Mouse (Mus musculus) layer of hippocampus, adult 8-10 months (tissue): ENCODE measurements around the gene Paxbp1. TPM values are rescaled to one million over a fixed set of nuclear protein-coding genes. Genes with fewer than 3 reads are reported as not detected.

ENCODE experiments used
- DNase-seq, 2 experiments: peaks; one replicate each; pipeline ENCODE4 v3.0.0; 2022; ENCODE audit warnings: low spot score in 2 of 2
- total RNA-seq, 4 experiments: library from RNA; stranded (reverse); gene quantifications; 2 replicates each; pipeline ENCODE4 v1.2.4; 2022

The Paxbp1 gene
- total RNA-seq, 4 experiments from 2014 or later: 57.5 to 84.8 (median 69.6) TPM

- no peak for DNase-seq
These were observed 46.5 kb downstream of the Paxbp1 start for GRCm38 (mm10) chr16:90997822-90998221.

GRCm38 (mm10) chr16:90996327-90997243 is 47.8 kb downstream of the Paxbp1 start:
- no peak for DNase-seq

GRCm38 (mm10) chr16:90995498-90995897 is 48.8 kb downstream of the Paxbp1 start:
- DNase-seq: no peak

GRCm38 (mm10) chr16:90995023-90995422 is 49.3 kb downstream of the Paxbp1 start:
- DNase-seq: no peak

GRCm38 (mm10) chr16:90989162-90989561 is 55.2 kb downstream of the Paxbp1 start:
- DNase-seq: no peak

- DNase-seq: no peak
These were observed 55.7 kb downstream of the Paxbp1 start for GRCm38 (mm10) chr16:90988665-90989064.

- no peak for DNase-seq
These were observed 56.3 kb downstream of the Paxbp1 start for GRCm38 (mm10) chr16:90988039-90988438.

- DNase-seq: no peak
These were observed 73.3 kb downstream of the Paxbp1 start for GRCm38 (mm10) chr16:90971004-90971403.

- DNase-seq: no peak
These were observed 78.1 kb downstream of the Paxbp1 start for GRCm38 (mm10) chr16:90966241-90966640.

- no peak for DNase-seq
These were observed 80.0 kb downstream of the Paxbp1 start for GRCm38 (mm10) chr16:90964302-90964701.

Other genes starting within 250 kb of the Paxbp1 start
- 10 to 100 TPM; 14.4 to 20.9 (median 19.1) TPM for gene Urb1, start 234.1 kb downstream of the Paxbp1 start, total RNA-seq
- gene Eva1c, start 217.8 kb downstream of the Paxbp1 start, total RNA-seq: 1 to 10 TPM; 1.9 to 3.8 (median 2.6) TPM
- 10 to 100 TPM; 37.6 to 47.0 (median 41.7) TPM for gene Cfap298, start 109.4 kb downstream of the Paxbp1 start, total RNA-seq
- 100 to 1,000 TPM; 396 to 439 (median 423) TPM for gene Synj1, start 33.2 kb downstream of the Paxbp1 start, total RNA-seq
- gene 4932438H23Rik, start 50.6 kb upstream of the Paxbp1 start, total RNA-seq: 1 to 10 TPM; 1.1 to 2.8 (median 2.1) TPM
- gene Olig2, start 180.9 kb upstream of the Paxbp1 start, total RNA-seq: 10 to 100 TPM; 21.9 to 27.2 (median 24.1) TPM
- 100 to 1,000 TPM in 1 of 4 experiments, 10 to 100 TPM in 3; 86.9 to 110 (median 89.6) TPM for gene Olig1, start 225.2 kb upstream of the Paxbp1 start, total RNA-seq